Mouse (Mus musculus) heart, adult 10 weeks (tissue): Measurements from ENCODE around the gene Prpmp5. TPM values are rescaled to one million over a fixed set of nuclear protein-coding genes. Genes with fewer than 3 reads are reported as not detected.

Source experiments
- polyA plus RNA-seq: library from polyadenylated mRNA; stranded (reverse); fragments of 350-450 nt; fragmentation: Illumina TruSeq; extraction: RNeasy Lipid Tissue Mini Kit (QIAGEN cat#74804); gene quantifications from one replicate; pipeline ENCODE4 v1.2.3, GENCODE M21; 2014; ENCODE audit warnings: low read depth, low replicate concordance

The Prpmp5 gene
- not detected for polyA plus RNA-seq

DNA sequence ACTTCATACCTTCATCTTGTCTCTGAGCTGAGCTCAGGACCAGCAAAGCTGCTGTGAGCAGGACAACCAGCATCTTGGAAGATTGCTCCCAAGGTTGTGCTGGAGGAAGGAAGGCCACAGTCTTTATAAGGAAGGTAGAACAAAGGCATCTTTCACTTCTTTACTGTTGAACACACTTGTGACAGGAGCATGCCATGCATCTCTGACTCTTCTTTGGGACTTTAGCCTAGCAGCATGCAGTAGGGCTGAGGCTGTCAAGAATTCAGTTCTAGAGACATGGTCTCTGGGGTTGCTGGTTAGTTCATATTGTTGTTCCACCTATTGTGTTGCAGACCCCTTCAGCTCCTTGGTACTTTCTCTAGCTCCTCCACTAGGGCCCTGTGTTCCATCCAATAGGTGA is at the start of gene Prpmp5:
TSS of gene Prpmp5 (minus strand) at position 101 of the 400 bp plus-strand sequence.

DNA sequence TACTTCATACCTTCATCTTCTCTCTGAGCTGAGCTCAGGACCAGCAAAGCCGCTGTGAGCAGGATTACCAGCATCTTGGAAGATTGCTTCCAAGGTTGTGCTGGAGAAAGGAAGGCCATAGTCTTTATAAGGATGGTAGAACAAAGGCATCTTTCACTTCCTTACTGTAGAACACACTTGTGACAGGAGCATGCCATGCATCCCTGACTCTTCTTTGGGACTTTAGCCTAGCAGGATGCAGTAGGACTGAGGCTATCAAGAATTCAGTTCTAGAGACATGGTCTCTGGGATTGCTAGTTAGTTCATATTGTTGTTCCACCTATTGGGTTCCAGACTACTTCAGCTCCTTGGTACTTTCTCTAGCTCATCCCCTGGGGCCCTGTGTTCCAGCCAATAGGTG is 49.5 kb upstream of the Prpmp5 start, which contains the start of gene Gm8882:
TSS of gene Gm8882 (minus strand) at position 101 of the 400 bp plus-strand sequence.

Other genes starting within 250 kb of the Prpmp5 start
- not detected for gene Prb1, start 104.2 kb downstream of the Prpmp5 start, polyA plus RNA-seq
- not detected for gene Gm8882, start 49.4 kb upstream of the Prpmp5 start, polyA plus RNA-seq